7 mouse cellular contexts compared by ENCODE assay signal in the genomic region with DNA sequence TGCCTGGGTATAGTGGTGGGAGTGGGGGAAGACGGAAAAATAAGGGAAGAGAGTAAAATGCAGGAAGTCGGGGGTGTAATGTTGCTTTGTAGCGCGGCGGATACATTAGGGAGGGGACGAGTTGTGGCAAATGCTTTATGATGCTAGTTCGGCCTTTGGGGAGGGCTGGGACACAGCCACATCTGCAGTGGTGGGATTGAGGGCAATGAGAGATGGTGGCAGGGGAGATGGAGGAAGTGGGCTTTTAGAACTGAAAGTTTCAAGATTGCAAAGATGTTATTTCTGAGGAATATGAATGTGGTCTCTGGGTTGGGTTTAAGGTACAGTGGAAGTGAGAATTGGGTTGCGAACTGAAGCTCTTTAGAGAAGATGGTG. TPM values are rescaled to one million over a fixed set of nuclear protein-coding genes. Genes with fewer than 3 reads are reported as not detected.
DNase-seq lines count a peak whose midpoint lies in the region; ATAC-seq and TF ChIP-seq lines count a peak whose summit lies in the region.

No protein-coding gene starts in this region.

- peak overlapping the region; percentile 88 for H3K4me3 ChIP-seq in testis, adult 2 months (ENCODE audit: control insufficient read depth, low read depth, low read length)
- peak overlapping the region; percentile 100 for H3K4me3 ChIP-seq in liver, embryonic 15.5 days (replicated peaks)

- under 1% methylated on average over 8 of the region's 8 CpGs for WGBS in liver, embryonic 15.5 days (ENCODE audit: insufficient replicate concordance)

- intact Hi-C loops in heart, postnatal 10 days (cut with DNase I) = loop anchor here (5.0 kb wide), 1 partner anchor 34 kb away; no protein-coding TSS in a partner anchor

- no peak for ATAC-seq in liver, embryonic 15.5 days (ENCODE audit: insufficient read depth)

- peak overlapping the region; percentile 68 for H3K4me2 ChIP-seq in liver, embryonic 15.5 days

- no peaks in the 10 kb centered on the region for H3K36me3 ChIP-seq in testis, adult 2 months (ENCODE audit: control insufficient read depth, insufficient read depth, low read length)
- peaks cover 7% of the 10 kb centered on the region for H3K36me3 ChIP-seq in liver, embryonic 15.5 days (replicated peaks)

- H3K9me3 ChIP-seq in liver, embryonic 15.5 days (replicated peaks) = no peaks in the 10 kb centered on the region

- peaks cover 7% of the 10 kb centered on the region for H3K4me1 ChIP-seq in testis, adult 2 months (ENCODE audit: control insufficient read depth, insufficient read depth, low read length)
- peaks cover 37% of the 10 kb centered on the region for H3K4me1 ChIP-seq in liver, embryonic 15.5 days (replicated peaks)

- peak overlapping the region; percentile 100 for H3K9ac ChIP-seq in liver, embryonic 15.5 days

- TF ChIP-seq CTCF in testis, adult 2 months (IDR thresholded peaks at IDR 0.05; ENCODE audit: control insufficient read depth, insufficient read depth, insufficient replicate concordance, low read depth, low read length) = no peak

- no peak for DNase-seq in testis, postnatal 14 days (ENCODE audit: low spot score)
- peak; percentile 47 for DNase-seq in embryo, embryonic 11 days
- DNase-seq in heart, postnatal 10 days = peak; percentile 41 to 43
- DNase-seq in skeletal muscle tissue, adult 2 months (ENCODE audit: low read depth, low spot score) = peak; percentile 16
- DNase-seq in adrenal gland, postnatal 4 days (ENCODE audit: low spot score in 2 of 2) = no peak

- H3K27me3 ChIP-seq in testis, adult 2 months (ENCODE audit: control insufficient read depth, insufficient read depth, low read length) = no peaks in the 10 kb centered on the region
- no peaks in the 10 kb centered on the region for H3K27me3 ChIP-seq in liver, embryonic 15.5 days

- peak overlapping the region; percentile 47 for H3K27ac ChIP-seq in testis, adult 2 months (ENCODE audit: control insufficient read depth, insufficient read depth, low read depth, low read length)
- H3K27ac ChIP-seq in liver, embryonic 15.5 days (replicated peaks) = peak overlapping the region; percentile 95

- TF ChIP-seq POLR2A in testis, adult 2 months (IDR thresholded peaks at IDR 0.05; ENCODE audit: control insufficient read depth, low read depth, low read length) = no peak

RNA-seq across cellular contexts. Expression of a gene that starts 1.2 kb away (rescaled TPM):
- polyA plus RNA-seq in testis, adult 2 months (2012; rRNA removed) = 80.2 and 87.0 TPM in 2 replicates
- total RNA-seq in heart, postnatal 10 days (2021) = 100 to 1,000 TPM; 186 to 201 TPM
- polyA plus RNA-seq in liver, embryonic 15.5 days (2015; fragmentation: Nextera tagmentation; extraction: Ambion mirVana) = 87.9 and 88.6 TPM in 2 replicates
- 100 to 1,000 TPM; 179 to 186 TPM for total RNA-seq in adrenal gland, postnatal 4 days (2021)

RNA-seq across cellular contexts. Expression of a gene that starts 28.0 kb away (rescaled TPM):
- 0.61 and 1.3 TPM in 2 replicates for polyA plus RNA-seq in testis, adult 2 months (2012; rRNA removed)
- 10 to 100 TPM; 29.8 to 30.6 TPM for total RNA-seq in heart, postnatal 10 days (2021)
- polyA plus RNA-seq in liver, embryonic 15.5 days (2015; fragmentation: Nextera tagmentation; extraction: Ambion mirVana) = 1.4 and 1.5 TPM in 2 replicates
- 10 to 100 TPM; 35.3 to 37.2 TPM for total RNA-seq in adrenal gland, postnatal 4 days (2021)

Comparison
In these comparisons a context has a peak if more than half of its experiments do, and no peak if none do; other contexts are left out.
1. DNase-seq: peak in embryo, embryonic 11 days (single experiment), heart, postnatal 10 days (2 of 2) and skeletal muscle tissue, adult 2 months (single experiment); none in testis, postnatal 14 days (single experiment) and adrenal gland, postnatal 4 days (0 of 2).